Mouse (Mus musculus): ENCODE data around the gene Garnl3. TPM values are rescaled to one million over a fixed set of nuclear protein-coding genes. Genes with fewer than 3 reads are reported as not detected.

Gene Garnl3
- polyA plus RNA-seq, 1 experiment from 2014 or later, result 8.3 TPM

- H3K36me3 ChIP-seq (ENCODE audit: control insufficient read depth, insufficient read depth), result no peaks in the 10 kb centered on the region
- H3K4me1 ChIP-seq (ENCODE audit: control insufficient read depth, insufficient read depth, low read length), result peaks cover 22% of the 10 kb centered on the region
- WGBS, result 58% methylated on average over 7 of the region's 7 CpGs
- no peak overlapping the region for H3K4me3 ChIP-seq (ENCODE audit: low read length)
- H3K27ac ChIP-seq (ENCODE audit: low read length), result peak overlapping the region; percentile 70
- ATAC-seq (replicated peaks; ENCODE audit: extremely low read depth, insufficient read depth, low FRiP score), result no peak
- H3K4me2 ChIP-seq (ENCODE audit: low read depth, low read length), result no peak overlapping the region
- H3K27me3 ChIP-seq (ENCODE audit: control insufficient read depth, insufficient read depth, low read length), result no peaks in the 10 kb centered on the region
- no peaks in the 10 kb centered on the region for H3K9me3 ChIP-seq (replicated peaks; ENCODE audit: control insufficient read depth, low read length)
- no peak overlapping the region for H3K9ac ChIP-seq (ENCODE audit: low read length)
These were observed 28.1 kb upstream of the Garnl3 start for GRCm38 (mm10) chr2:33159593-33159992.

DNA sequence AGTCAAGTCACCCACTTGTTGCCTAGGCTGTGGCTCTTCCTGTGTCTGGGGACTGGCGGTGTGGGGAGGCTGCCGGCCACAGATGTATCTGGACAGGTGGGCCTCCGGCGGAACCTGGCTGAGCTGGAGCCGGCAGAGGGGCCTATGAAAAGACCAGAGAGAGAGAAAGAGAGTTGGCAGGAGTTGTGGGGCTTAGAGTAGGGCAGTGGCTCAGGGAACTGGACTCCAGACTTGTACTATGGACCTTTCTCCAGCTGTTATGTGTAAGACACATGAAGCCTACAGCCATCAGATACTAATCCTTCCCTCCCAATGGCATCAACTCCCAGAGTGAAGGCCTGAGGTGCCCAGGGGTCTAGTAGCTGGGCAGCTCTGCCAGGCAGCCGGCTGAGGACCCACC lies 27.4 kb upstream of the Garnl3 start:
- Histone ChIP-seq H3K36me3 (ENCODE audit: control insufficient read depth, insufficient read depth) (no peaks in the 10 kb centered on the region), H3K27me3 (ENCODE audit: control insufficient read depth, insufficient read depth, low read length) (no peaks in the 10 kb centered on the region), H3K27ac (ENCODE audit: low read length) (no peak overlapping the region), H3K4me1 (ENCODE audit: control insufficient read depth, insufficient read depth, low read length) (peaks cover 19% of the 10 kb centered on the region), H3K4me2 (ENCODE audit: low read depth, low read length) (no peak overlapping the region), H3K4me3 (ENCODE audit: low read length) (no peak overlapping the region), H3K9ac (ENCODE audit: low read length) (peak overlapping the region; percentile 22; the same call in 1 of the 2 replicates), H3K9me3 (replicated peaks; ENCODE audit: control insufficient read depth, low read length) (no peaks in the 10 kb centered on the region)
- WGBS, result 88% methylated on average over 6 of the region's 6 CpGs
- no peak for ATAC-seq (replicated peaks; ENCODE audit: extremely low read depth, insufficient read depth, low FRiP score)

DNA sequence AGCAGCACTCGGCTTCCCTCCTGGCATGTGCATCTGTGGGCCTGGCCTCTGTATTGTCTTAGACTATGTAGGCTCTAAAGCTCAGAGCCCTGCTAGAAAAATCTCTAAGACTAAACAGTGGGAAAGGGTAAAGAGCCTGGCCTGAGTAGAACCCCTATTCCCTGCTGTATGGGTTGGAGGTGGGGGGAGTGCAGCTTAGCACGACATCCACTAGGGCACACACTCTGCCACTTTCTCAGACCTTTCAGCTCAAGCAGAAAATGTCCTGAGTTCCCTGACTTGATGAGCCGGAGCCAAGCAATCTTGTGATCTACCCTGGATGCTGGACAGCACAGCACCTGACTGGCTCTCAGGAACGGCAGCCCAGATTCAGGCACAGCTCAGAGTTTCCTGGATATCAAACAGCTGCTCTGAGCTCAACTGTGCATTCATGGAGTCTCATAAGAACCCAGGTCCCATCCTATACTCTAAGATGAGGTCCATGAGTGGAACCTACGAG lies 24.9 kb upstream of the Garnl3 start:
- H3K9ac ChIP-seq (ENCODE audit: low read length), result no peak overlapping the region
- ATAC-seq (replicated peaks; ENCODE audit: extremely low read depth, insufficient read depth, low FRiP score), result no peak
- no peak overlapping the region for H3K4me2 ChIP-seq (ENCODE audit: low read depth, low read length)
- H3K4me3 ChIP-seq (ENCODE audit: low read length), result no peak overlapping the region
- WGBS, result 80% methylated on average over 5 of the region's 5 CpGs
- no peaks in the 10 kb centered on the region for H3K9me3 ChIP-seq (replicated peaks; ENCODE audit: control insufficient read depth, low read length)
- peaks cover 19% of the 10 kb centered on the region for H3K4me1 ChIP-seq (ENCODE audit: control insufficient read depth, insufficient read depth, low read length)
- H3K27ac ChIP-seq (ENCODE audit: low read length), result no peak overlapping the region
- H3K27me3 ChIP-seq (ENCODE audit: control insufficient read depth, insufficient read depth, low read length), result no peaks in the 10 kb centered on the region
- no peaks in the 10 kb centered on the region for H3K36me3 ChIP-seq (ENCODE audit: control insufficient read depth, insufficient read depth)

GRCm38 (mm10) chr2:33154751-33155372 lies 23.4 kb upstream of the Garnl3 start:
- peak; percentile 25; the same call in 1 of the 2 replicates for ATAC-seq (replicated peaks; ENCODE audit: extremely low read depth, insufficient read depth, low FRiP score)
- Histone ChIP-seq H3K4me2 (ENCODE audit: low read depth, low read length) (no peak overlapping the region), H3K4me3 (ENCODE audit: low read length) (no peak overlapping the region), H3K9me3 (replicated peaks; ENCODE audit: control insufficient read depth, low read length) (no peaks in the 10 kb centered on the region), H3K27me3 (ENCODE audit: control insufficient read depth, insufficient read depth, low read length) (no peaks in the 10 kb centered on the region), H3K4me1 (ENCODE audit: control insufficient read depth, insufficient read depth, low read length) (peaks cover 5% of the 10 kb centered on the region), H3K27ac (ENCODE audit: low read length) (no peak overlapping the region), H3K9ac (ENCODE audit: low read length) (no peak overlapping the region), H3K36me3 (ENCODE audit: control insufficient read depth, insufficient read depth) (no peaks in the 10 kb centered on the region)
- 28% methylated on average over 5 of the region's 5 CpGs for WGBS

DNA sequence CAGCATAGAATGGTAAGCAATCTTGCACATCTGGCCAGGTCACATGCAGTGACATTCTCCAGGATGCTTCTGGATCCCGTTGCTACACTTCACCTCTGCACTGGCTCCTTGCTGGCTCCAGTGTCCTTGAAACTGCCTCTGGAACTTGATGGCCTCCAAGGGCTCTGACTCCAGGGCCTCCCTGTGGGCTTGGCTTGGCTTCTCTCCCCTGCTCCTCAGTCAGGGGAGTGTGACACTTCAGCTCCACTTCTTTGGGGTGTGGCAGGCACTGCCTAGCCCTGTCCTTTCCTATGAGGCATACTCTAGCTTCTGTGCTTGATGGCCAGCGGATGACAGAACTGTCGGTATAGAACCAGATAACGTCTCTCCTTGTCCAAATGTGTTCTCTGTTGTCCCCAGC lies 15.5 kb upstream of the Garnl3 start:
- Histone ChIP-seq H3K9ac (ENCODE audit: low read length) (no peak overlapping the region), H3K4me1 (ENCODE audit: control insufficient read depth, insufficient read depth, low read length) (no peaks in the 10 kb centered on the region), H3K36me3 (ENCODE audit: control insufficient read depth, insufficient read depth) (no peaks in the 10 kb centered on the region), H3K27ac (ENCODE audit: low read length) (no peak overlapping the region), H3K4me2 (ENCODE audit: low read depth, low read length) (no peak overlapping the region), H3K4me3 (ENCODE audit: low read length) (no peak overlapping the region), H3K27me3 (ENCODE audit: control insufficient read depth, insufficient read depth, low read length) (no peaks in the 10 kb centered on the region), H3K9me3 (replicated peaks; ENCODE audit: control insufficient read depth, low read length) (no peaks in the 10 kb centered on the region)
- ATAC-seq (replicated peaks; ENCODE audit: extremely low read depth, insufficient read depth, low FRiP score), result no peak
- 56% methylated on average over 4 of the region's 4 CpGs for WGBS

DNA sequence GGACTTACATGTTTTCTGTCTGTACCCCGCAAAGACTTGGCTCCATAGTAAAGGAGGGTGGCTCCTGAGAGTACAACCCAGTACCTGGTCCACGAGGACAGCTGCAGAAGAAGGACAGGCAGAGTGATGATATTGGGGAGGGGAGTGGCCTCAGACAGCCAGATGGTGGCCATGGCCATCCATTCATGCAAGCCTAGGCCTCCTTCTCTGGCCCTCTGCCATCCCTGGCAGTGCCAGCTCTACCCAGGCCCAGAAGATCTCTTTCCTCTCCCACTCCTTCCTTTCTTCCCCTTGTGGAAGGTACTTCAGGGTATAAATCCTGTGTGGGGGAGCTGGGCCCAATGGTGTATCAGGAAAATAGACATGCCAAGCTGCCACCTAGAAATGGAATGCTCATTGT lies 11.8 kb upstream of the Garnl3 start:
- 91% methylated on average over 2 of the region's 2 CpGs for WGBS

GRCm38 (mm10) chr2:33138491-33138890 lies 7.0 kb upstream of the Garnl3 start:
- Histone ChIP-seq H3K4me3 (ENCODE audit: low read length) (no peak overlapping the region), H3K4me2 (ENCODE audit: low read depth, low read length) (no peak overlapping the region), H3K36me3 (ENCODE audit: control insufficient read depth, insufficient read depth) (no peaks in the 10 kb centered on the region), H3K9ac (ENCODE audit: low read length) (no peak overlapping the region), H3K27me3 (ENCODE audit: control insufficient read depth, insufficient read depth, low read length) (no peaks in the 10 kb centered on the region), H3K4me1 (ENCODE audit: control insufficient read depth, insufficient read depth, low read length) (no peaks in the 10 kb centered on the region), H3K27ac (ENCODE audit: low read length) (no peak overlapping the region), H3K9me3 (replicated peaks; ENCODE audit: control insufficient read depth, low read length) (no peaks in the 10 kb centered on the region)
- no peak for ATAC-seq (replicated peaks; ENCODE audit: extremely low read depth, insufficient read depth, low FRiP score)
- WGBS, result 85% methylated on average over 2 of the region's 2 CpGs

More for the DNA sequence above, 11.8 kb upstream of the Garnl3 start:
- no peaks in the 10 kb centered on the region for H3K36me3 ChIP-seq (ENCODE audit: control insufficient read depth, insufficient read depth)
- H3K27ac ChIP-seq (ENCODE audit: low read length), result no peak overlapping the region
- H3K4me1 ChIP-seq (ENCODE audit: control insufficient read depth, insufficient read depth, low read length), result no peaks in the 10 kb centered on the region
- no peak overlapping the region for H3K4me3 ChIP-seq (ENCODE audit: low read length)
- no peak overlapping the region for H3K4me2 ChIP-seq (ENCODE audit: low read depth, low read length)
- no peaks in the 10 kb centered on the region for H3K27me3 ChIP-seq (ENCODE audit: control insufficient read depth, insufficient read depth, low read length)
- no peak overlapping the region for H3K9ac ChIP-seq (ENCODE audit: low read length)
- ATAC-seq (replicated peaks; ENCODE audit: extremely low read depth, insufficient read depth, low FRiP score), result no peak
- no peaks in the 10 kb centered on the region for H3K9me3 ChIP-seq (replicated peaks; ENCODE audit: control insufficient read depth, low read length)

- no peak for ATAC-seq (replicated peaks; ENCODE audit: extremely low read depth, insufficient read depth, low FRiP score)
- 84% methylated on average over 4 of the region's 4 CpGs for WGBS
- Histone ChIP-seq H3K36me3 (ENCODE audit: control insufficient read depth, insufficient read depth) (no peaks in the 10 kb centered on the region), H3K27ac (ENCODE audit: low read length) (no peak overlapping the region), H3K9me3 (replicated peaks; ENCODE audit: control insufficient read depth, low read length) (no peaks in the 10 kb centered on the region), H3K4me1 (ENCODE audit: control insufficient read depth, insufficient read depth, low read length) (no peaks in the 10 kb centered on the region), H3K4me3 (ENCODE audit: low read length) (no peak overlapping the region), H3K27me3 (ENCODE audit: control insufficient read depth, insufficient read depth, low read length) (no peaks in the 10 kb centered on the region), H3K9ac (ENCODE audit: low read length) (no peak overlapping the region), H3K4me2 (ENCODE audit: low read depth, low read length) (no peak overlapping the region)
These were observed 6.3 kb upstream of the Garnl3 start for GRCm38 (mm10) chr2:33137731-33138130.

- Histone ChIP-seq H3K9me3 (replicated peaks; ENCODE audit: control insufficient read depth, low read length) (no peaks in the 10 kb centered on the region), H3K27ac (ENCODE audit: low read length) (no peak overlapping the region), H3K4me2 (ENCODE audit: low read depth, low read length) (no peak overlapping the region), H3K4me1 (ENCODE audit: control insufficient read depth, insufficient read depth, low read length) (no peaks in the 10 kb centered on the region), H3K27me3 (ENCODE audit: control insufficient read depth, insufficient read depth, low read length) (0 out of 2 replicates have a peak, but pooled peaks cover 4% of the 10 kb centered on the region), H3K4me3 (ENCODE audit: low read length) (no peak overlapping the region), H3K9ac (ENCODE audit: low read length) (no peak overlapping the region), H3K36me3 (ENCODE audit: control insufficient read depth, insufficient read depth) (no peaks in the 10 kb centered on the region)
- ATAC-seq (replicated peaks; ENCODE audit: extremely low read depth, insufficient read depth, low FRiP score), result no peak
- 87% methylated on average over 9 of the region's 9 CpGs for WGBS
These were observed 5.8 kb upstream of the Garnl3 start for GRCm38 (mm10) chr2:33137244-33137643.
